Mouse (Mus musculus) bone marrow, adult 2 months (tissue): ENCODE data around the gene Map3k14. TPM values are rescaled to one million over a fixed set of nuclear protein-coding genes. Genes with fewer than 3 reads are reported as not detected.
"Not testable (repeated sequence)": the region's sequence is repeated elsewhere in the genome, so short reads cannot be mapped to it uniquely, and the experiment has no call there.

ENCODE experiments used
- H3K27ac ChIP-seq: fragments of 200-500 bp; 2 replicates; pipeline ENCODE4 v1.5.1; 2012; ENCODE audit warnings: low read depth, mild to moderate bottlenecking, control low read depth, inconsistent platforms, low read length; ENCODE audit not compliant: control insufficient read depth, poor library complexity, insufficient read depth
- H3K4me1 ChIP-seq: fragments of 200-500 bp; 2 replicates; pipeline ENCODE4 v1.6.1; 2011; ENCODE audit warnings: low read length; ENCODE audit not compliant: control insufficient read depth, insufficient read depth
- H3K4me3 ChIP-seq: fragments of 200-500 bp; replicated peaks from 2 replicates; pipeline ENCODE3; 2011; ENCODE audit warnings: mild to moderate bottlenecking, low read depth, low read length, control low read depth; ENCODE audit not compliant: control insufficient read depth
- CTCF ChIP-seq: fragments of 200-500 bp; IDR thresholded peaks from 2 replicates; pipeline ENCODE4 v1.5.1; 2011; ENCODE audit warnings: low read length, control low read depth; ENCODE audit not compliant: control insufficient read depth, insufficient read depth
- POLR2A ChIP-seq: fragments of 200-500 bp; IDR thresholded peaks from 2 replicates; pipeline ENCODE4 v1.6.1; 2011; ENCODE audit warnings: low read depth, mild to moderate bottlenecking, control low read depth, low read length, borderline replicate concordance; ENCODE audit not compliant: control insufficient read depth
- WGBS: fragments of 180-500 bp; shearing (Covaris S2); methylation state at CpG from one replicate; pipeline ENCODE4 v1.1.7; 2018; 5-methylcytosine and 5-hydroxymethylcytosine counted together
- polyA plus RNA-seq: library from polyadenylated mRNA; stranded (reverse); fragments of >200 nt; gene quantifications from 2 replicates; pipeline ENCODE4 v1.2.4, GENCODE M21; 2011; ENCODE audit warnings: low replicate concordance; ENCODE audit not compliant: missing spikeins, insufficient read depth, insufficient read length

Gene Map3k14
- polyA plus RNA-seq, 1 experiment, result 12.1 TPM

- no peak for TF ChIP-seq CTCF
- no peak for TF ChIP-seq POLR2A
- 88% methylated on average over 1 of the region's 1 CpGs for WGBS
Observed at GRCm38 (mm10) chr11:103234447-103234846, 32.8 kb downstream of the Map3k14 start.

GRCm38 (mm10) chr11:103232966-103233365, 34.3 kb downstream of the Map3k14 start:
- Histone ChIP-seq H3K4me3 (no peak overlapping the region), H3K4me1 (no peaks in the 10 kb centered on the region), H3K27ac (no peak overlapping the region)
- WGBS, result 28% methylated on average over 7 of the region's 7 CpGs
- TF ChIP-seq POLR2A, result no peak
- TF ChIP-seq CTCF, result peak; percentile 91

More at GRCm38 (mm10) chr11:103234447-103234846, 32.8 kb downstream of the Map3k14 start:
- no peaks in the 10 kb centered on the region for H3K4me1 ChIP-seq
- no peak overlapping the region for H3K4me3 ChIP-seq
- no peak overlapping the region for H3K27ac ChIP-seq

- no peak overlapping the region for H3K27ac ChIP-seq
- WGBS, result 85% methylated on average over 7 of the region's 7 CpGs
- H3K4me1 ChIP-seq, result no peaks in the 10 kb centered on the region
- H3K4me3 ChIP-seq, result no peak overlapping the region
- TF ChIP-seq CTCF (no peak), POLR2A (no peak)
Observed at GRCm38 (mm10) chr11:103231367-103231766, 35.9 kb downstream of the Map3k14 start.

- TF ChIP-seq CTCF, result no peak
- TF ChIP-seq POLR2A, result 0 out of 2 replicates have a peak, but pooled peaks have one; percentile 3
- Histone ChIP-seq H3K4me1 (no peaks in the 10 kb centered on the region), H3K27ac (no peak overlapping the region), H3K4me3 (no peak overlapping the region)
- WGBS, result 90% methylated on average over 19 of the region's 19 CpGs
Observed at GRCm38 (mm10) chr11:103230626-103231025, 36.6 kb downstream of the Map3k14 start.

GRCm38 (mm10) chr11:103229608-103230007, 37.7 kb downstream of the Map3k14 start:
- H3K4me3 ChIP-seq, result no peak overlapping the region
- TF ChIP-seq POLR2A, result no peak
- TF ChIP-seq CTCF, result no peak
- no peaks in the 10 kb centered on the region for H3K4me1 ChIP-seq
- 95% methylated on average over 2 of the region's 2 CpGs for WGBS
- H3K27ac ChIP-seq, result no peak overlapping the region

GRCm38 (mm10) chr11:103223951-103224456, 43.3 kb downstream of the Map3k14 start:
- Histone ChIP-seq H3K27ac (no peak overlapping the region), H3K4me1 (no peaks in the 10 kb centered on the region), H3K4me3 (no peak overlapping the region)
- TF ChIP-seq CTCF (no peak), POLR2A (no peak)
- WGBS, result 82% methylated on average over 18 of the region's 18 CpGs

GRCm38 (mm10) chr11:103223444-103223843, 43.8 kb downstream of the Map3k14 start:
- Histone ChIP-seq H3K4me3 (no peak overlapping the region), H3K4me1 (no peaks in the 10 kb centered on the region), H3K27ac (no peak overlapping the region)
- TF ChIP-seq POLR2A (no peak), CTCF (no peak)
- 77% methylated on average over 10 of the region's 10 CpGs for WGBS

- not testable (repeated sequence) for H3K4me1 ChIP-seq, H3K27ac ChIP-seq, H3K4me3 ChIP-seq
- WGBS, result 73% methylated on average over 4 of the region's 4 CpGs
Observed at GRCm38 (mm10) chr11:103222718-103223117, 44.6 kb downstream of the Map3k14 start.

GRCm38 (mm10) chr11:103221437-103221836, 45.8 kb downstream of the Map3k14 start:
- WGBS, result 87% methylated on average over 6 of the region's 6 CpGs
- TF ChIP-seq CTCF (no peak), POLR2A (no peak)
- Histone ChIP-seq H3K27ac (no peak overlapping the region), H3K4me3 (no peak overlapping the region), H3K4me1 (no peaks in the 10 kb centered on the region; the same call in 1 of the 2 replicates)
